ENCODE assay signal across 9 mouse cellular contexts in the genomic region with DNA sequence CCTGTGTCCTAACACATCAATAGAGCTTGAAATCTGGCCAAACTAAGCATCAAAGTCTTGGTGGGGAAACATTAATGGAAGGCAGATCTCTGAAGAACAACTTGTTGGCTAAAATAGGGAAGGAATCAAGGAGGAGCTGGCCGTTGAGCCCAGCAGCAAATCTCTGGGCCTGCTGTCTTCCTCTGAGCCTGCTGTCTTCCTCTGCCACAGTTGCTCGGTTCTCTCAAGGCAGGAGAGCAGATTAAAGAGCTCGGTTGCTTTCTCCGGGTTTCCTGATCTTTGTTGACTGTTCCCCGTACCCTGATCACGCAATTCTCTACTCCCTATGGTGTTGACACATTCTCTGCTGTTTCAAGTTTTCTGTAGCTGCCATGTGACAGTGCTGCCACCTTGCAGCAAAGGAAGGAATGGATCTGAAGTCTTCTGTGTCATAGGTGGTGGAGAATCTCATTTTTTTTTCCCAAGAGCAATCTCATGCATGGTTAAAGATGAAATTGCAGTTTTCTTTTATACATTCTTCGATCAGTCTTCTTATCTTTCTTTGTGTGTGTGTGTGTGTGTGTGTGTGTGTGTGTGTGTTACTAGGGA. TPM values are rescaled to one million over a fixed set of nuclear protein-coding genes. Genes with fewer than 3 reads are reported as not detected.
A peak's percentile ranks its signal among the peaks of the same experiment; 100 is the strongest.
DNase-seq lines count a peak whose midpoint lies in the region; ATAC-seq and TF ChIP-seq lines count a peak whose summit lies in the region.
"Had no signal": no experiment of that assay in that cellular context is flagged by ENCODE, and none has a peak within 500 bp of the region (broad histone marks: within the 10 kb centered on the region; RNA-seq: fewer than 3 reads in every experiment).

No protein-coding gene starts in this region.

- no peaks in the 10 kb centered on the region for H3K9me3 ChIP-seq in hindbrain, embryonic 15.5 days
- H3K9me3 ChIP-seq in hindbrain, embryonic 11.5 days (ENCODE audit: control insufficient read depth, low read length): no peaks in the 10 kb centered on the region
- no peaks in the 10 kb centered on the region for H3K9me3 ChIP-seq in intestine, postnatal 0 days (ENCODE audit: control insufficient read depth)

- H3K4me2 ChIP-seq in hindbrain, embryonic 15.5 days: peak overlapping the region; percentile 28; the same call in 1 of the 2 replicates
- no peak overlapping the region for H3K4me2 ChIP-seq in hindbrain, embryonic 11.5 days (replicated peaks; ENCODE audit: low read depth, low read length)
- peak overlapping the region; percentile 45 for H3K4me2 ChIP-seq in intestine, postnatal 0 days (replicated peaks; ENCODE audit: low read depth)

- H3K9ac ChIP-seq in hindbrain, embryonic 15.5 days: no peak overlapping the region
- H3K9ac ChIP-seq in hindbrain, embryonic 11.5 days (ENCODE audit: low read depth, low read length): no peak overlapping the region
- H3K9ac ChIP-seq in intestine, postnatal 0 days (ENCODE audit: low read depth, low read length): no peak overlapping the region
- H3K9ac ChIP-seq in liver, adult 2 months (ENCODE audit: low read depth, low read length): peak overlapping the region; percentile 30

- H3K79me2 ChIP-seq in liver, adult 2 months (ENCODE audit: control insufficient read depth, insufficient read depth, low read length): no peaks in the 10 kb centered on the region

- H3K4me1 ChIP-seq in hindbrain, embryonic 15.5 days (replicated peaks): no peaks in the 10 kb centered on the region
- H3K4me1 ChIP-seq in hindbrain, embryonic 11.5 days (replicated peaks; ENCODE audit: control insufficient read depth, insufficient read depth, low read length): no peaks in the 10 kb centered on the region
- H3K4me1 ChIP-seq in intestine, postnatal 0 days (replicated peaks; ENCODE audit: control insufficient read depth, insufficient read depth, low read length): peaks cover 4% of the 10 kb centered on the region; the same call in 1 of the 2 replicates
- H3K4me1 ChIP-seq in liver, adult 2 months (ENCODE audit: control insufficient read depth, insufficient read depth, low read length): peaks cover 24% of the 10 kb centered on the region

- no peaks in the 10 kb centered on the region for H3K27me3 ChIP-seq in hindbrain, embryonic 15.5 days
- H3K27me3 ChIP-seq in hindbrain, embryonic 11.5 days (ENCODE audit: control insufficient read depth, insufficient read depth, low read length): no peaks in the 10 kb centered on the region
- H3K27me3 ChIP-seq in intestine, postnatal 0 days (replicated peaks; ENCODE audit: control insufficient read depth, insufficient read depth, low read length): no peaks in the 10 kb centered on the region
- no peaks in the 10 kb centered on the region for H3K27me3 ChIP-seq in liver, adult 2 months (ENCODE audit: control insufficient read depth, insufficient read depth, low read length)

- ATAC-seq in hindbrain, embryonic 15.5 days (ENCODE audit: low FRiP score, low read depth): no peak
- no peak for ATAC-seq in hindbrain, embryonic 11.5 days (ENCODE audit: low FRiP score)
- ATAC-seq in intestine, postnatal 0 days: 0 out of 2 replicates have a peak, but pooled peaks have one; percentile 29
- no peak for ATAC-seq in erythroid progenitor cell, adult 5-6 weeks (replicated peaks; ENCODE audit: low FRiP score, poor library complexity, severe bottlenecking)

- H3K36me3 ChIP-seq in hindbrain, embryonic 15.5 days: no peaks in the 10 kb centered on the region
- no peaks in the 10 kb centered on the region for H3K36me3 ChIP-seq in hindbrain, embryonic 11.5 days (ENCODE audit: control insufficient read depth, insufficient read depth, low read length)
- no peaks in the 10 kb centered on the region for H3K36me3 ChIP-seq in intestine, postnatal 0 days (ENCODE audit: control insufficient read depth, insufficient read depth)
- no peaks in the 10 kb centered on the region for H3K36me3 ChIP-seq in liver, adult 2 months (ENCODE audit: control insufficient read depth, insufficient read depth, low read length)

- no peak overlapping the region for H3K27ac ChIP-seq in hindbrain, embryonic 15.5 days (replicated peaks)
- H3K27ac ChIP-seq in hindbrain, embryonic 11.5 days (ENCODE audit: low read depth, low read length): no peak overlapping the region
- H3K27ac ChIP-seq in intestine, postnatal 0 days (ENCODE audit: low read depth, low read length): no peak overlapping the region
- peak overlapping the region; percentile 93 for H3K27ac ChIP-seq in liver, adult 2 months (replicated peaks; ENCODE audit: insufficient read depth, low read depth, low read length)

- 26% methylated on average over 7 of the region's 7 CpGs for WGBS in hindbrain, embryonic 15.5 days
- WGBS in hindbrain, embryonic 11.5 days: 33% methylated on average over 7 of the region's 7 CpGs
- WGBS in intestine, postnatal 0 days: 18% methylated on average over 7 of the region's 7 CpGs
- WGBS in liver, adult 2 months: 12% methylated on average over 7 of the region's 7 CpGs

- TF ChIP-seq POLR2A in liver, adult 2 months (IDR thresholded peaks at IDR 0.05; ENCODE audit: extremely low read depth, insufficient read depth, low read length): no peak

- H3K4me3 ChIP-seq in hindbrain, embryonic 15.5 days: no peak overlapping the region
- H3K4me3 ChIP-seq in hindbrain, embryonic 11.5 days (ENCODE audit: low read depth, low read length): no peak overlapping the region
- no peak overlapping the region for H3K4me3 ChIP-seq in intestine, postnatal 0 days (ENCODE audit: low read depth, low read length)
- no peak overlapping the region for H3K4me3 ChIP-seq in liver, adult 2 months (ENCODE audit: insufficient read depth, low read depth, low read length)

- no peak for DNase-seq in hindbrain, embryonic 11.5 days (ENCODE audit: low spot score)
- DNase-seq in adipocyte (ENCODE audit: low spot score): peak; percentile 84
- peak; percentile 14 to 53 for DNase-seq in frontal cortex, postnatal 10 days (ENCODE audit: low spot score in 2 of 2)
- peak; percentile 88 for DNase-seq in liver, adult 2 months (ENCODE audit: extremely low read depth, low read depth, low spot score)
- peak; percentile 33 for DNase-seq in naive thymus-derived CD4-positive, alpha-beta T cell, adult 2 months (ENCODE audit: low read depth)

- TF ChIP-seq CTCF in intestine, postnatal 0 days (IDR thresholded peaks at IDR 0.05; ENCODE audit: low read depth): peak; percentile 94
- TF ChIP-seq CTCF in liver, adult 2 months (IDR thresholded peaks at IDR 0.05; ENCODE audit: low read depth, low read length): peak; percentile 54

RNA-seq across cellular contexts. Expression of gene Gm11437, which starts 1.5 kb away (rescaled TPM):
- 0.12 and 0.25 TPM in 2 replicates for polyA plus RNA-seq in hindbrain, embryonic 15.5 days (2015; fragmentation: Nextera tagmentation; extraction: Ambion mirVana)
- polyA plus RNA-seq in hindbrain, embryonic 11.5 days (2014; fragmentation: Nextera tagmentation; extraction: Ambion mirVana): not detected in 2 replicates
- 0.24 TPM in 1 of 2 replicates, not detected in the other for polyA plus RNA-seq in intestine, postnatal 0 days (2015; fragmentation: Nextera tagmentation; extraction: Ambion mirVana)
- 11.6 and 12.4 TPM in 2 replicates for total RNA-seq in liver, adult 2 months (2014; rRNA removed)
- polyA plus RNA-seq in liver, adult 2 months (2012; rRNA removed): 3.0 and 4.9 TPM in 2 replicates
- not detected in 2 replicates for total RNA-seq in erythroid progenitor cell, adult 5-6 weeks (2015; ENCODE audit: low replicate concordance)
- total RNA-seq in erythroid progenitor cell, adult 5-6 weeks (2017; ENCODE audit: low replicate concordance): not detected in 2 replicates
- total RNA-seq: adrenal gland, postnatal 4 days had no signal

RNA-seq across cellular contexts. Expression of gene Acaca, which starts 39.3 kb away (rescaled TPM):
- polyA plus RNA-seq in hindbrain, embryonic 15.5 days (2015; fragmentation: Nextera tagmentation; extraction: Ambion mirVana): 25.2 and 29.4 TPM in 2 replicates
- 31.1 and 35.3 TPM in 2 replicates for polyA plus RNA-seq in hindbrain, embryonic 11.5 days (2014; fragmentation: Nextera tagmentation; extraction: Ambion mirVana)
- 2.5 and 3.1 TPM in 2 replicates for polyA plus RNA-seq in intestine, postnatal 0 days (2015; fragmentation: Nextera tagmentation; extraction: Ambion mirVana)
- total RNA-seq in liver, adult 2 months (2014; rRNA removed): 86.4 and 89.3 TPM in 2 replicates
- polyA plus RNA-seq in liver, adult 2 months (2012; rRNA removed): 15.4 and 20.7 TPM in 2 replicates
- 5.9 and 6.5 TPM in 2 replicates for total RNA-seq in erythroid progenitor cell, adult 5-6 weeks (2015; ENCODE audit: low replicate concordance)
- 2.7 and 5.0 TPM in 2 replicates for total RNA-seq in erythroid progenitor cell, adult 5-6 weeks (2017; ENCODE audit: low replicate concordance)

RNA-seq across cellular contexts. Expression of gene Tada2a, which starts 39.4 kb away (rescaled TPM):
- 27.0 and 29.3 TPM in 2 replicates for polyA plus RNA-seq in hindbrain, embryonic 15.5 days (2015; fragmentation: Nextera tagmentation; extraction: Ambion mirVana)
- 32.7 and 34.7 TPM in 2 replicates for polyA plus RNA-seq in hindbrain, embryonic 11.5 days (2014; fragmentation: Nextera tagmentation; extraction: Ambion mirVana)
- polyA plus RNA-seq in intestine, postnatal 0 days (2015; fragmentation: Nextera tagmentation; extraction: Ambion mirVana): 8.3 and 9.8 TPM in 2 replicates
- 4.3 and 6.4 TPM in 2 replicates for total RNA-seq in liver, adult 2 months (2014; rRNA removed)
- polyA plus RNA-seq in liver, adult 2 months (2012; rRNA removed): 3.1 and 3.3 TPM in 2 replicates
- total RNA-seq in erythroid progenitor cell, adult 5-6 weeks (2015; ENCODE audit: low replicate concordance): 2.5 and 3.6 TPM in 2 replicates
- total RNA-seq in erythroid progenitor cell, adult 5-6 weeks (2017; ENCODE audit: low replicate concordance): 4.0 and 5.8 TPM in 2 replicates
